Mouse (Mus musculus): ENCODE measurements around the gene Tigd4. TPM values are rescaled to one million over a fixed set of nuclear protein-coding genes. Genes with fewer than 3 reads are reported as not detected.

The Tigd4 gene
- polyA plus RNA-seq, 1 experiment = not detected

DNA sequence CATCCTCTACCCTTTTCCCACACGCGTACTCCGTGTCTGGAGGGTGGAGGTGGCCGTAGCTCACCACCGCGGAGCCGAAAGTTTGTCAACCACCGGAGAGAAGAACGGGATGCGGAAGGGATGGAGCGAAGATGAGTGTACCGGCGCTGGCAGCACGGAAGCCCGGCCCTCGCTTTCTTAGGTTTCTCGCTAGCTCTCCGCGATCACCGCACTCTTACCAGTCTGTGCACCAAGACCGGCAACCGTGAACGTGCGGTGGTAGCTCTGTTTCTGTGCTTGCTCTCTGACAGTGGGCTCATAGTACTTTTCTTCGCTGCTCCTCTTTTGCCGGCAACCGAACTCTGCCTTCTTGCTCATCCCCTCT lies 10.5 kb upstream of the Tigd4 start:
- no peak for TF ChIP-seq EP300 (IDR thresholded peaks at IDR 0.05; ENCODE audit: insufficient read depth, low read depth, low read length)
- no peak for TF ChIP-seq CTCF (IDR thresholded peaks at IDR 0.05; ENCODE audit: low read depth, low read length)
- no peak for TF ChIP-seq POLR2A (IDR thresholded peaks at IDR 0.05; ENCODE audit: insufficient read depth, low read length)
- Histone ChIP-seq H3K9me3 (replicated peaks; ENCODE audit: control insufficient read depth, insufficient read depth, low read length, poor library complexity, severe bottlenecking) (no peaks in the 10 kb centered on the region), H3K36me3 (ENCODE audit: control insufficient read depth, insufficient read depth, low read length, poor library complexity, severe bottlenecking) (no peaks in the 10 kb centered on the region), H3K4me1 (ENCODE audit: control insufficient read depth, insufficient read depth, low read length) (no peaks in the 10 kb centered on the region), H3K9ac (ENCODE audit: low read depth, poor library complexity, severe bottlenecking) (peak overlapping the region; percentile 48), H3K27ac (ENCODE audit: insufficient read depth, low read length) (no peak overlapping the region), H3K27me3 (ENCODE audit: control insufficient read depth, insufficient read depth, low read length, poor library complexity, severe bottlenecking) (no peaks in the 10 kb centered on the region), H3K4me3 (ENCODE audit: low read depth, low read length) (peak overlapping the region; percentile 98)

DNA sequence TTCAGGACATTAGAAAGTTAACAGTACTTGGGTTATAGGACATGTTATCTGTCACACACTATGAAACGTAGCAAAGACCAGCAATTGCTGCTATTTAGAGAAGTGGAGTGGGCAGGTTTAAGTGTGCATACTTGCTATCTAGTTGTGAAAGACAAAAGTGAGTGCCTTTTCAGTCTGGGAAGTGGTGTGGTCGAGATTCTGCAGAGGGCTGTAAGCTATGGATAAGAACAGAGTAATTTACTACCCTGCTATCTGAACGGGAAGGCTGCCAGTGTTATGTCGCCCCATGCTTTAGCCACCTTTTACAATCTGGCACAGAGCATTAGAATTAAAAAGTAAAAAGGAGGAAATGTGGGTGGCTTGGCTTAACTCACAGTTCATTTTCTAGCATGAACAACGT lies 6.6 kb upstream of the Tigd4 start:
- Histone ChIP-seq H3K4me1 (ENCODE audit: control insufficient read depth, insufficient read depth, low read length) (no peaks in the 10 kb centered on the region), H3K9ac (ENCODE audit: low read depth, poor library complexity, severe bottlenecking) (no peak overlapping the region), H3K4me3 (ENCODE audit: low read depth, low read length) (no peak overlapping the region), H3K27ac (ENCODE audit: insufficient read depth, low read length) (no peak overlapping the region), H3K27me3 (ENCODE audit: control insufficient read depth, insufficient read depth, low read length, poor library complexity, severe bottlenecking) (no peaks in the 10 kb centered on the region), H3K9me3 (replicated peaks; ENCODE audit: control insufficient read depth, insufficient read depth, low read length, poor library complexity, severe bottlenecking) (no peaks in the 10 kb centered on the region), H3K36me3 (ENCODE audit: control insufficient read depth, insufficient read depth, low read length, poor library complexity, severe bottlenecking) (no peaks in the 10 kb centered on the region)
- TF ChIP-seq CTCF (IDR thresholded peaks at IDR 0.05; ENCODE audit: low read depth, low read length) = no peak
- no peak for TF ChIP-seq POLR2A (IDR thresholded peaks at IDR 0.05; ENCODE audit: insufficient read depth, low read length)
- TF ChIP-seq EP300 (IDR thresholded peaks at IDR 0.05; ENCODE audit: insufficient read depth, low read depth, low read length) = no peak

DNA sequence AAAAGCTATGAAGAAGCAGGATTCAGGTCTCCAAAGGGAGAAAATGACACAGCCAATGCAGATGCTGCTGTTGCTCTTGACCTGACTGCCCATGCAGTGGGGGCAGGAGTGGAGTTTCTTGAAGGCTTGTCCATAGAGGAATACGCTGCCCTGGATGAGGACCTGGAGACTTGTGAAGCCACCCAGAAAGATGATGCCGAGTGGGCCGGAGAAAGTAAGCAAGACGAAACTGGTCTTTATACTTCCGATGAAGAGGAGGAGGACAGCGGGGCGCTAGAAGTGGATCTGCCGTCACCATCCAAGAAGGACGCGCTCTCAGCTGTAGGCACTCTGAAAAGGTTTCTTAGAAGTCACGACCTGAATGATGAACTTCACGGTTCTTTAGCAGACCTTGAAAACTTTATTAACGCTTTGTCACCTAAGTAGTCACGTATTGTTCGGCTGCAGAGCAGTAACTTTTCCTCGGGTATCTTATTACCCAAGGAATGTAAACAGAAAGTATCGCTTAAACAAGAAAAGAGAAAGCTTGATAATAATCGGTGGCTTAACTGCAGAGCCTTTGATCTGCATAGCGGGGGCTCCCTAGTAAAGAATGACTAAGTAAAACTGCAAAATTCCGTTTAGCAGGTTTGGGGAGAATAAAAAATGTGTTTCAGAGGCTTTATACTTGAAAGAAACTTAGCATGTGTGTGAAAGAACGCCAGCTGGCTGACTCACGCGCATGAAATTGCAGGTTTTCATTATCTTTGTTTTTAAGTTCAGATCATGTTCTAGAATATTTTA lies 1.7 kb downstream of the Tigd4 start:
- TF ChIP-seq EP300 (IDR thresholded peaks at IDR 0.05; ENCODE audit: insufficient read depth, low read depth, low read length) (no peak), POLR2A (IDR thresholded peaks at IDR 0.05; ENCODE audit: insufficient read depth, low read length) (no peak), CTCF (IDR thresholded peaks at IDR 0.05; ENCODE audit: low read depth, low read length) (no peak)
- Histone ChIP-seq H3K4me3 (ENCODE audit: low read depth, low read length) (no peak overlapping the region), H3K36me3 (ENCODE audit: control insufficient read depth, insufficient read depth, low read length, poor library complexity, severe bottlenecking) (no peaks in the 10 kb centered on the region), H3K9me3 (replicated peaks; ENCODE audit: control insufficient read depth, insufficient read depth, low read length, poor library complexity, severe bottlenecking) (no peaks in the 10 kb centered on the region), H3K4me1 (ENCODE audit: control insufficient read depth, insufficient read depth, low read length) (no peaks in the 10 kb centered on the region), H3K27me3 (ENCODE audit: control insufficient read depth, insufficient read depth, low read length, poor library complexity, severe bottlenecking) (peaks cover 2% of the 10 kb centered on the region; the same call in 1 of the 2 replicates), H3K9ac (ENCODE audit: low read depth, poor library complexity, severe bottlenecking) (no peak overlapping the region), H3K27ac (ENCODE audit: insufficient read depth, low read length) (no peak overlapping the region)

DNA sequence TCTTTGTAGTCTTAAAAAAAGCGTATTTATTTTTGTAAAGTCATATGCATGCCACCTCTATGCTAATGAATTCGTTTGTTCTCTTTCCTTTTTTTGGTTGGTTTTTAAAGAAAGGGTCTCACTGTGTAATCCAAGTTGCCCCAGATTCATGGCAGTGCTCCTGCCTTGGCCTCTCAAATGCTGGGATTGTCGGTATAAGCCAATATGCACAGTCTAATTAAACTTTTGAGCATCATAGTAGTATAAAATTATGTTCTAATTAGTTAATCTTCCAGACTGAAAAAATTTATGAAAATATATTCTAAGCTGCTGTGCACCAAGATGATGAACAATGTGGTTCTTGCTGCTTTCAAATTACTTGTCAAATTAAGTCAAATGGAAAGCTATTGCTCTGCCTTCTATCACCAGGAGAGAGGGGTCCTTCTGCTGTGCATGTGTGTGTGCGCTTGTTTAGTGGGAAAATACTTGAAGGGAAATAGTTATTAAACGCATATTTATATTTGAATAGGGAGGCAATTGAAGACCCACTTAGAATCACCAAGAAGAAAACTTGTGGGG lies 2.4 kb downstream of the Tigd4 start:
- Histone ChIP-seq H3K36me3 (ENCODE audit: control insufficient read depth, insufficient read depth, low read length, poor library complexity, severe bottlenecking) (no peaks in the 10 kb centered on the region), H3K27ac (ENCODE audit: insufficient read depth, low read length) (no peak overlapping the region), H3K9me3 (replicated peaks; ENCODE audit: control insufficient read depth, insufficient read depth, low read length, poor library complexity, severe bottlenecking) (no peaks in the 10 kb centered on the region), H3K9ac (ENCODE audit: low read depth, poor library complexity, severe bottlenecking) (no peak overlapping the region), H3K27me3 (ENCODE audit: control insufficient read depth, insufficient read depth, low read length, poor library complexity, severe bottlenecking) (peaks cover 2% of the 10 kb centered on the region; the same call in 1 of the 2 replicates), H3K4me1 (ENCODE audit: control insufficient read depth, insufficient read depth, low read length) (no peaks in the 10 kb centered on the region), H3K4me3 (ENCODE audit: low read depth, low read length) (no peak overlapping the region)
- TF ChIP-seq EP300 (IDR thresholded peaks at IDR 0.05; ENCODE audit: insufficient read depth, low read depth, low read length) = no peak
- TF ChIP-seq CTCF (IDR thresholded peaks at IDR 0.05; ENCODE audit: low read depth, low read length) = no peak
- no peak for TF ChIP-seq POLR2A (IDR thresholded peaks at IDR 0.05; ENCODE audit: insufficient read depth, low read length)

DNA sequence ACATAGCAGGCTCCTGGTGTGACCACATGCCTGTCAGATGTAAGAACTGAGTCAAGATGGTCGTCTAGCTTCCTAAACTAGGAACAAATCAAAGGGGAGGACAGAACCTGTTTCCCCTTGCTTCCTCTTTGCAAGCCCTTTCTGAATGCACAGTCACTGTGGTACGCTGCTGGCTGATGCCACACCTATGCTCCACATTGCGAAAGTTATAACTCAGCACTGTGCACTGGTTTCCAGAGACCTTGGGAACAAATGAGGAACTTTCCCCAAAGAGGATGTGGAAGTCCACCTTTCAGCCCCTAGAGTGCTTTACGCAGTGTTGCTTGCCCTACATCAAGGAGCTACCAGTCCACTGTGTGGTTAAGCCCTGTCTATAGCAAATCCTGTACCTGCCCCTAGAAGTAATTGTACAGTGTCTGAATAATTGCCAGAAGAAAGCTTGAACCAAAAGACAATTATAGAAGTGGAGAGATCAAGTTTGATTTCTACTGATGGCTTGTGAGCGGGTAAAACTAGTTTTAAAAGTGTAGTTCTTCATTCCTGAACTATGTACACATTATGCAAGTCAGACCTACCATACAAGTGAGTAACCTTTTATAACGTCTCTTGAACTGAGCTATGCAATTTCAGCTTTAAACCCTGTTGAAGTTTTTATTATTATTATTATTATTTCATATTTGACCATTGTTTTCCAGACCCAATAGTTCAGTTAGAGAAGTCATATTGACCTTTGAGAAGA lies 4.8 kb downstream of the Tigd4 start:
- Histone ChIP-seq H3K27ac (ENCODE audit: insufficient read depth, low read length) (no peak overlapping the region), H3K9ac (ENCODE audit: low read depth, poor library complexity, severe bottlenecking) (no peak overlapping the region), H3K9me3 (replicated peaks; ENCODE audit: control insufficient read depth, insufficient read depth, low read length, poor library complexity, severe bottlenecking) (no peaks in the 10 kb centered on the region), H3K4me3 (ENCODE audit: low read depth, low read length) (no peak overlapping the region), H3K27me3 (ENCODE audit: control insufficient read depth, insufficient read depth, low read length, poor library complexity, severe bottlenecking) (peaks cover 2% of the 10 kb centered on the region; the same call in 1 of the 2 replicates), H3K4me1 (ENCODE audit: control insufficient read depth, insufficient read depth, low read length) (no peaks in the 10 kb centered on the region), H3K36me3 (ENCODE audit: control insufficient read depth, insufficient read depth, low read length, poor library complexity, severe bottlenecking) (no peaks in the 10 kb centered on the region)
- TF ChIP-seq EP300 (IDR thresholded peaks at IDR 0.05; ENCODE audit: insufficient read depth, low read depth, low read length) (no peak), CTCF (IDR thresholded peaks at IDR 0.05; ENCODE audit: low read depth, low read length) (no peak), POLR2A (IDR thresholded peaks at IDR 0.05; ENCODE audit: insufficient read depth, low read length) (no peak)

Measured in ES-Bruce4 (cell line).